Mouse (Mus musculus) forebrain, embryonic 11.5 days (tissue): ENCODE data around the gene Itpr1. TPM values are rescaled to one million over a fixed set of nuclear protein-coding genes. Genes with fewer than 3 reads are reported as not detected.

ENCODE experiments used
- ATAC-seq: fragments of 200-750 bp; cut with Nextera tagmentation; replicated peaks from 2 replicates; pipeline ENCODE4 v1.8.0; 2017; ENCODE audit warnings: moderate TSS enrichment; ENCODE audit not compliant: low FRiP score
- DNase-seq: peaks from one replicate; pipeline ENCODE4 v3.0.0-alpha.2; 2017; ENCODE audit warnings: low spot score
- H3K27ac ChIP-seq: fragments of 300-500 bp; sonication (generic); 2 replicates; pipeline ENCODE4 v1.5.1; 2014; ENCODE audit warnings: low read depth, low read length
- H3K27me3 ChIP-seq: fragments of 300-500 bp; sonication (generic); 2 replicates; pipeline ENCODE4 v1.6.1; 2014; ENCODE audit warnings: mild to moderate bottlenecking, low read length, mixed read lengths; ENCODE audit not compliant: control insufficient read depth, insufficient read depth
- H3K36me3 ChIP-seq: fragments of 300-500 bp; sonication (generic); 2 replicates; pipeline ENCODE4 v1.6.1; 2014; ENCODE audit warnings: mild to moderate bottlenecking, low read length, moderate library complexity, mixed read lengths; ENCODE audit not compliant: control insufficient read depth, insufficient read depth
- H3K4me1 ChIP-seq: fragments of 300-500 bp; sonication (generic); replicated peaks from 2 replicates; pipeline ENCODE4 v1.6.1; 2014; ENCODE audit warnings: low read length, mixed read lengths; ENCODE audit not compliant: control insufficient read depth, insufficient read depth
- H3K4me2 ChIP-seq: fragments of 300-500 bp; sonication (generic); 2 replicates; pipeline ENCODE4 v1.6.1; 2014; ENCODE audit warnings: low read depth, mild to moderate bottlenecking, low read length, moderate library complexity, mixed read lengths; ENCODE audit not compliant: severe bottlenecking
- H3K4me3 ChIP-seq: fragments of 300-500 bp; sonication (generic); 2 replicates; pipeline ENCODE4 v1.5.1; 2014; ENCODE audit warnings: low read depth, low read length
- H3K9ac ChIP-seq: fragments of 300-500 bp; sonication (generic); 2 replicates; pipeline ENCODE4 v1.6.1; 2014; ENCODE audit warnings: low read length
- H3K9me3 ChIP-seq: fragments of 300-500 bp; sonication (generic); 2 replicates; pipeline ENCODE4 v1.6.1; 2016; ENCODE audit warnings: low read length, mixed read lengths; ENCODE audit not compliant: control insufficient read depth
- WGBS: fragments of 180-500 bp; shearing (Covaris S2); extraction: QIAGEN DNeasy Blood & Tissue Kit; methylation state at CpG from one replicate; pipeline ENCODE4 v1.1.7; 2014; 5-methylcytosine and 5-hydroxymethylcytosine counted together
- polyA plus RNA-seq: library from polyadenylated mRNA; unstranded; fragments of >200 nt; fragmentation: Nextera tagmentation; extraction: Ambion mirVana; gene quantifications from 2 replicates; pipeline ENCODE4 v1.2.1, GENCODE M21; 2014

Itpr1 gene
- 7.8 and 8.1 TPM in 2 replicates for polyA plus RNA-seq

GRCm38 (mm10) chr6:108212881-108213295, at the start of gene Itpr1:
TSS of gene Itpr1 (plus strand) at chr6:108213096.
- Histone ChIP-seq H3K27ac (no peak within 1 kb of the TSS), H3K36me3 (no peaks in the 10 kb centered on the region), H3K9me3 (no peaks in the 10 kb centered on the region), H3K4me2 (peak within 1 kb of the TSS; percentile 83), H3K4me3 (peak within 1 kb of the TSS; percentile 64), H3K9ac (peak within 1 kb of the TSS; percentile 65), H3K27me3 (no peaks in the 10 kb centered on the region), H3K4me1 (peaks cover 3% of the 10 kb centered on the region; the same call in 1 of the 2 replicates)
- DNase-seq = peak; percentile 99
- 0% methylated on average over 27 of the region's 27 CpGs for WGBS
- ATAC-seq = peak; percentile 100

- H3K4me2 ChIP-seq = no peak overlapping the region
- no peak overlapping the region for H3K4me3 ChIP-seq
- DNase-seq (no peak), ATAC-seq (no peak)
- 73% methylated on average over 5 of the region's 5 CpGs for WGBS
- H3K36me3 ChIP-seq = no peaks in the 10 kb centered on the region
- no peak overlapping the region for H3K27ac ChIP-seq
- no peak overlapping the region for H3K9ac ChIP-seq
- H3K4me1 ChIP-seq = no peaks in the 10 kb centered on the region
- H3K27me3 ChIP-seq = no peaks in the 10 kb centered on the region
- H3K9me3 ChIP-seq = no peaks in the 10 kb centered on the region
Observed at GRCm38 (mm10) chr6:108164935-108165334, 48.0 kb upstream of the Itpr1 start.

GRCm38 (mm10) chr6:108165598-108165997, 47.3 kb upstream of the Itpr1 start:
- DNase-seq = no peak
- Histone ChIP-seq H3K4me2 (no peak overlapping the region), H3K36me3 (no peaks in the 10 kb centered on the region), H3K27ac (no peak overlapping the region), H3K9ac (no peak overlapping the region), H3K4me3 (no peak overlapping the region), H3K4me1 (no peaks in the 10 kb centered on the region), H3K27me3 (no peaks in the 10 kb centered on the region), H3K9me3 (no peaks in the 10 kb centered on the region)
- 86% methylated on average over 2 of the region's 2 CpGs for WGBS
- ATAC-seq = no peak

- no peak for ATAC-seq
- H3K9ac ChIP-seq = no peak overlapping the region
- H3K27me3 ChIP-seq = no peaks in the 10 kb centered on the region
- no peaks in the 10 kb centered on the region for H3K9me3 ChIP-seq
- WGBS = 80% methylated on average over 7 of the region's 7 CpGs
- H3K4me3 ChIP-seq = no peak overlapping the region
- no peak for DNase-seq
- no peaks in the 10 kb centered on the region; the same call in 1 of the 2 replicates for H3K36me3 ChIP-seq
- H3K4me1 ChIP-seq = no peaks in the 10 kb centered on the region
- H3K27ac ChIP-seq = no peak overlapping the region
- H3K4me2 ChIP-seq = no peak overlapping the region
Observed at GRCm38 (mm10) chr6:108167946-108168680, 44.8 kb upstream of the Itpr1 start.

- Histone ChIP-seq H3K4me3 (no peak overlapping the region), H3K9ac (no peak overlapping the region), H3K4me2 (no peak overlapping the region), H3K36me3 (no peaks in the 10 kb centered on the region; the same call in 1 of the 2 replicates), H3K27ac (no peak overlapping the region), H3K4me1 (no peaks in the 10 kb centered on the region), H3K9me3 (no peaks in the 10 kb centered on the region), H3K27me3 (no peaks in the 10 kb centered on the region)
- ATAC-seq = no peak
- WGBS = 91% methylated on average over 6 of the region's 6 CpGs
- no peak for DNase-seq
Observed at GRCm38 (mm10) chr6:108168723-108169122, 44.2 kb upstream of the Itpr1 start.

- H3K27me3 ChIP-seq = no peaks in the 10 kb centered on the region
- H3K4me1 ChIP-seq = no peaks in the 10 kb centered on the region
- DNase-seq (no peak), ATAC-seq (no peak)
- H3K4me2 ChIP-seq = no peak overlapping the region
- WGBS = 95% methylated on average over 3 of the region's 3 CpGs
- H3K36me3 ChIP-seq = no peaks in the 10 kb centered on the region; the same call in 1 of the 2 replicates
- no peak overlapping the region for H3K4me3 ChIP-seq
- H3K27ac ChIP-seq = no peak overlapping the region
- H3K9ac ChIP-seq = no peak overlapping the region
- H3K9me3 ChIP-seq = no peaks in the 10 kb centered on the region
Observed at GRCm38 (mm10) chr6:108169466-108169865, 43.4 kb upstream of the Itpr1 start.

- H3K4me1 ChIP-seq = no peaks in the 10 kb centered on the region
- no peak overlapping the region for H3K27ac ChIP-seq
- ATAC-seq (no peak), DNase-seq (no peak)
- 100% methylated on average over 1 of the region's 1 CpGs for WGBS
- H3K36me3 ChIP-seq = no peaks in the 10 kb centered on the region; the same call in 1 of the 2 replicates
- no peaks in the 10 kb centered on the region for H3K27me3 ChIP-seq
- no peak overlapping the region for H3K9ac ChIP-seq
- no peak overlapping the region for H3K4me2 ChIP-seq
- no peaks in the 10 kb centered on the region for H3K9me3 ChIP-seq
- no peak overlapping the region for H3K4me3 ChIP-seq
Observed at GRCm38 (mm10) chr6:108172219-108172618, 40.7 kb upstream of the Itpr1 start.

- DNase-seq (no peak), ATAC-seq (no peak)
- Histone ChIP-seq H3K9ac (no peak overlapping the region), H3K4me2 (no peak overlapping the region), H3K27ac (no peak overlapping the region), H3K4me1 (no peaks in the 10 kb centered on the region), H3K9me3 (no peaks in the 10 kb centered on the region), H3K36me3 (no peaks in the 10 kb centered on the region; the same call in 1 of the 2 replicates), H3K27me3 (no peaks in the 10 kb centered on the region), H3K4me3 (no peak overlapping the region)
- 92% methylated on average over 3 of the region's 3 CpGs for WGBS
Observed at GRCm38 (mm10) chr6:108174181-108174580, 38.7 kb upstream of the Itpr1 start.

GRCm38 (mm10) chr6:108179087-108179486, 33.8 kb upstream of the Itpr1 start:
- H3K4me1 ChIP-seq = no peaks in the 10 kb centered on the region
- no peaks in the 10 kb centered on the region for H3K36me3 ChIP-seq
- DNase-seq (no peak), ATAC-seq (no peak)
- no peak overlapping the region for H3K27ac ChIP-seq
- H3K4me3 ChIP-seq = no peak overlapping the region
- no peaks in the 10 kb centered on the region for H3K9me3 ChIP-seq
- H3K27me3 ChIP-seq = no peaks in the 10 kb centered on the region
- H3K4me2 ChIP-seq = no peak overlapping the region
- no peak overlapping the region for H3K9ac ChIP-seq
- 87% methylated on average over 2 of the region's 2 CpGs for WGBS
